Mouse (Mus musculus): ENCODE measurements around the gene Ikbip. TPM values are rescaled to one million over a fixed set of nuclear protein-coding genes. Genes with fewer than 3 reads are reported as not detected.

Gene Ikbip
- total RNA-seq, 2 experiments from 2014 or later, result 25.2 to 25.3 TPM

GRCm38 (mm10) chr10:91122646-91123045 is 39.9 kb downstream of the Ikbip start:
- no peak for DNase-seq

GRCm38 (mm10) chr10:91123281-91123827 is 40.6 kb downstream of the Ikbip start:
- DNase-seq, result peak; percentile 66

GRCm38 (mm10) chr10:91123828-91124822 is 41.4 kb downstream of the Ikbip start, which contains the start of gene Slc25a3:
Gene Slc25a3 (minus strand): TSS chr10:91124059.
- peak; percentile 98 for DNase-seq

- no peak for DNase-seq
Observed at GRCm38 (mm10) chr10:91126618-91127355, 44.0 kb downstream of the Ikbip start.

- no peak for DNase-seq
Observed at GRCm38 (mm10) chr10:91127395-91127794, 44.7 kb downstream of the Ikbip start.

- DNase-seq, result no peak
Observed at GRCm38 (mm10) chr10:91128551-91129160, 45.9 kb downstream of the Ikbip start.

GRCm38 (mm10) chr10:91130792-91131191 is 48.1 kb downstream of the Ikbip start:
- no peak for DNase-seq

GRCm38 (mm10) chr10:91131565-91131964 is 48.8 kb downstream of the Ikbip start:
- no peak for DNase-seq

GRCm38 (mm10) chr10:91135302-91135972 is 52.7 kb downstream of the Ikbip start:
- no peak for DNase-seq

- DNase-seq, result no peak
Observed at GRCm38 (mm10) chr10:91137400-91137799, 54.7 kb downstream of the Ikbip start.

GRCm38 (mm10) chr10:91138317-91138716 is 55.6 kb downstream of the Ikbip start:
- no peak for DNase-seq

GRCm38 (mm10) chr10:91139148-91139766 is 56.5 kb downstream of the Ikbip start:
- no peak for DNase-seq

GRCm38 (mm10) chr10:91141564-91141963 is 58.8 kb downstream of the Ikbip start:
- DNase-seq, result no peak

- no peak for DNase-seq
Observed at GRCm38 (mm10) chr10:91142654-91143191, 60.0 kb downstream of the Ikbip start.

GRCm38 (mm10) chr10:91143313-91144230 is 60.8 kb downstream of the Ikbip start:
- no peak for DNase-seq

- DNase-seq, result no peak
Observed at GRCm38 (mm10) chr10:91145413-91145812, 62.7 kb downstream of the Ikbip start.

All from heart, postnatal 4 days (tissue).